Mouse (Mus musculus): ENCODE measurements around the gene Dhrs1.

DNA sequence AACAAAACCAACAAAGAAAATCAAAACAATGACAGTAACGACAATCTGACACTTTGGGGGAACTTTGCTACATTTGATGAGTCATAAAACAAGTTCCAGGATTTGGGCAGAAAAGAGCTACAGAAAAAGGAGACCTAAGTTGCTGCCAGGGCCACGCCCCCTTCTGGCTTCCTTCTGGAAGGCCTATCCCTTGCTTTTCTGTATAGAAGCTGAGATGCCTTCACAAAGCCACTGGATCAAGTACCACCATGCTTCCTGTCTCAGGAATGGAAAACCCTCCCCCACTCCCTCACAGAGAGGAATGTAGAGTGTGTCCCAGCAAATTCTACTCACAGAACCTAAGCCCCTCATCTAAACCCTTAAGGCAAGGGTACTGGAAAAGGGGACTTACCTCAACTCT, 48.5 kb upstream of the Dhrs1 start:
- TF ChIP-seq GATA1 (IDR thresholded peaks at IDR 0.05; ENCODE audit: borderline replicate concordance, low read length): no peak
- no peak for TF ChIP-seq FLI1 (IDR thresholded peaks at IDR 0.05; ENCODE audit: low read length)

Measured in megakaryocyte, embryonic 14.5 days (primary cell).